Mouse (Mus musculus) thymus, adult 2 months (tissue): ENCODE data around the gene Cpsf7. TPM values are rescaled to one million over a fixed set of nuclear protein-coding genes. Genes with fewer than 3 reads are reported as not detected.

ENCODE experiments used
- DNase-seq: peaks from one replicate; pipeline ENCODE4 v3.0.0; 2021
- H3K27ac ChIP-seq: fragments of 200-500 bp; 2 replicates; pipeline ENCODE4 v1.5.1; 2012; ENCODE audit warnings: low read length, control low read depth; ENCODE audit not compliant: control insufficient read depth, insufficient read depth
- H3K27me3 ChIP-seq: fragments of 200-500 bp; 2 replicates; pipeline ENCODE4 v1.6.1; 2012; ENCODE audit warnings: mild to moderate bottlenecking, low read length, moderate library complexity, mixed read lengths; ENCODE audit not compliant: control insufficient read depth, insufficient read depth
- H3K36me3 ChIP-seq: fragments of 200-500 bp; 2 replicates; pipeline ENCODE4 v1.6.1; 2012; ENCODE audit warnings: mild to moderate bottlenecking, low read length, moderate library complexity; ENCODE audit not compliant: control insufficient read depth, insufficient read depth
- H3K4me1 ChIP-seq: fragments of 200-500 bp; replicated peaks from 2 replicates; pipeline ENCODE4 v1.6.1; 2012; ENCODE audit warnings: low read length; ENCODE audit not compliant: control insufficient read depth, insufficient read depth
- H3K4me3 ChIP-seq: fragments of 200-500 bp; 2 replicates; pipeline ENCODE4 v1.5.1; 2012; ENCODE audit warnings: mild to moderate bottlenecking, low read length, control low read depth, moderate library complexity; ENCODE audit not compliant: control insufficient read depth, insufficient read depth
- CTCF ChIP-seq: fragments of 200-500 bp; IDR thresholded peaks from 2 replicates; pipeline ENCODE4 v1.5.1; 2012; ENCODE audit warnings: mild to moderate bottlenecking, control low read depth, low read length, moderate library complexity, borderline replicate concordance; ENCODE audit not compliant: control insufficient read depth, poor library complexity, insufficient read depth; ENCODE audit errors: extremely low read depth
- POLR2A ChIP-seq: fragments of 200-500 bp; IDR thresholded peaks from 2 replicates; pipeline ENCODE4 v1.6.1; 2012; ENCODE audit warnings: mild to moderate bottlenecking, low read length, control low read depth, moderate library complexity; ENCODE audit not compliant: control insufficient read depth, poor library complexity, insufficient read depth; ENCODE audit errors: extremely low read depth
- WGBS: fragments of 180-500 bp; shearing (Covaris S2); methylation state at CpG from one replicate; pipeline ENCODE4 v1.1.7; 2018; 5-methylcytosine and 5-hydroxymethylcytosine counted together
- polyA plus RNA-seq: library from polyadenylated mRNA; depleted of rRNA; stranded (reverse); fragments of >200 nt; gene quantifications from 2 replicates; pipeline ENCODE4 v1.2.3, GENCODE M21; 2012

The Cpsf7 gene
- polyA plus RNA-seq, 1 experiment, result 113 TPM

GRCm38 (mm10) chr19:10497512-10498160 is 27.4 kb upstream of the Cpsf7 start:
- Histone ChIP-seq H3K4me3 (no peak overlapping the region), H3K4me1 (no peaks in the 10 kb centered on the region), H3K27ac (no peak overlapping the region), H3K36me3 (peaks cover 25% of the 10 kb centered on the region), H3K27me3 (no peaks in the 10 kb centered on the region)
- no peak for DNase-seq
- TF ChIP-seq POLR2A, result no peak
- TF ChIP-seq CTCF, result no peak
- WGBS, result 29% methylated on average over 8 of the region's 8 CpGs

GRCm38 (mm10) chr19:10500581-10500980 is 24.5 kb upstream of the Cpsf7 start:
- TF ChIP-seq CTCF (no peak), POLR2A (no peak)

GRCm38 (mm10) chr19:10502571-10502970 is 22.5 kb upstream of the Cpsf7 start:
- Histone ChIP-seq H3K36me3 (peaks cover 53% of the 10 kb centered on the region), H3K4me1 (no peaks in the 10 kb centered on the region), H3K27ac (no peak overlapping the region), H3K27me3 (no peaks in the 10 kb centered on the region), H3K4me3 (no peak overlapping the region)
- TF ChIP-seq CTCF (peak; percentile 70; the same call in 1 of the 2 replicates), POLR2A (no peak)
- WGBS, result 35% methylated on average over 4 of the region's 4 CpGs
- DNase-seq, result peak; percentile 51

More at GRCm38 (mm10) chr19:10500581-10500980, 24.5 kb upstream of the Cpsf7 start:
- Histone ChIP-seq H3K27ac (no peak overlapping the region), H3K27me3 (no peaks in the 10 kb centered on the region), H3K4me3 (no peak overlapping the region), H3K36me3 (peaks cover 40% of the 10 kb centered on the region), H3K4me1 (no peaks in the 10 kb centered on the region)
- DNase-seq, result no peak
- 97% methylated on average over 8 of the region's 8 CpGs for WGBS

DNA sequence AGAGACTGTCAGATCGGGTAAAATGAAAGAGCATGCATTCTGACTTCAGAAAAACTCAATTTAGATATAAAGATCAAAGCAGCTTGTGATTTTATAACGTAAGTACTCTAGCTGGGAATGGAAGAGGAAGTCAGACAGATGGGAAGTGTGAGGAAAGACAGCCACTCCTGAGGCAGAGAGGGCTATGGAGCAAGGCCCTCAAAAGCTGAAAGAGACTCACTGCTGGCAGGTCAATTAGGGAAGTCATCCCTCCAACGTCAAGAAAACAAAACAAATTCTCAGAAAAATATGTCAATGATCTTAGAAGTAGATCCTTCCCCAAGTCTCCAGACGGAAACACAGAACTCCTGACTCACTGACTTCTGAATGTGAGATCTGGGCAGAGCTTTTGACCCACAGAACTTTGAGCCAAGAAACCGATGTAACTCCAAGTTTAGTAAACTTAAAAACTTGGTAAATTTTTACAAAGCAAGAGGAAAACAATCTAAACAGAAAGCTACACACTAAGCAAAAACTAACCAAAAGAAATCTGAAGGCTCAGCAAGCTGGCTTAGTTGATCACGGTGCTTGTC is 14.2 kb upstream of the Cpsf7 start:
- Histone ChIP-seq H3K4me1 (no peaks in the 10 kb centered on the region), H3K27ac (no peak overlapping the region), H3K27me3 (no peaks in the 10 kb centered on the region), H3K36me3 (peaks cover 42% of the 10 kb centered on the region), H3K4me3 (no peak overlapping the region)
- TF ChIP-seq POLR2A, result no peak
- TF ChIP-seq CTCF, result no peak
- DNase-seq, result no peak
- WGBS, result 82% methylated on average over 6 of the region's 6 CpGs

DNA sequence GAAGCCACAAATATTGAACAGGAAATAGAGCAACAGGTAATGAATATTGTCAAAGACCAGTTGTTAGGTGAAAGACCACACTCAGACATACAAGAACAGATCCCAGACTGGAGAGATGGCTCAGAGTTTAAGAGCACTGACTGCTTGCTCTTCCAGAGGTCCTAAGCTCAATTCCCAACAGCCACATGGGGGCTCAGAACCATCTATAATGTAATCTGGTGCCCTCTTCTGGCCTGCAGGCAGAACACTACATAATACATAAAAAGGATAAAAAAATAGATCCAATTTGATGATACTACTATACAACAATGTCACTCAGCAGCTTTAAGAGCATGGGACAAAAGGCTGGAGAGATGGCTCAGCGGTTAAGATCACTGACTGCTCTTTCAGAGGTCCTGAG is 4.7 kb upstream of the Cpsf7 start:
- H3K4me3 ChIP-seq, result no peak overlapping the region
- H3K27ac ChIP-seq, result no peak overlapping the region
- no peak for TF ChIP-seq POLR2A
- TF ChIP-seq CTCF, result no peak
- WGBS, result 80% methylated on average over 1 of the region's 1 CpGs
- no peaks in the 10 kb centered on the region for H3K4me1 ChIP-seq
- H3K36me3 ChIP-seq, result peaks cover 23% of the 10 kb centered on the region
- DNase-seq, result peak; percentile 16
- H3K27me3 ChIP-seq, result no peaks in the 10 kb centered on the region

GRCm38 (mm10) chr19:10521926-10522325 is 3.1 kb upstream of the Cpsf7 start:
- Histone ChIP-seq H3K36me3 (peaks cover 7% of the 10 kb centered on the region), H3K4me3 (no peak overlapping the region), H3K27ac (no peak overlapping the region), H3K4me1 (no peaks in the 10 kb centered on the region; the same call in 1 of the 2 replicates), H3K27me3 (no peaks in the 10 kb centered on the region)
- DNase-seq, result no peak
- 92% methylated on average over 1 of the region's 1 CpGs for WGBS
- TF ChIP-seq CTCF (no peak), POLR2A (no peak)
